Mouse (Mus musculus): ENCODE results near the gene Iffo2. TPM values are rescaled to one million over a fixed set of nuclear protein-coding genes. Genes with fewer than 3 reads are reported as not detected.

The Iffo2 gene
- total RNA-seq, 2 experiments from 2014 or later: 15.7 to 17.5 TPM

DNA sequence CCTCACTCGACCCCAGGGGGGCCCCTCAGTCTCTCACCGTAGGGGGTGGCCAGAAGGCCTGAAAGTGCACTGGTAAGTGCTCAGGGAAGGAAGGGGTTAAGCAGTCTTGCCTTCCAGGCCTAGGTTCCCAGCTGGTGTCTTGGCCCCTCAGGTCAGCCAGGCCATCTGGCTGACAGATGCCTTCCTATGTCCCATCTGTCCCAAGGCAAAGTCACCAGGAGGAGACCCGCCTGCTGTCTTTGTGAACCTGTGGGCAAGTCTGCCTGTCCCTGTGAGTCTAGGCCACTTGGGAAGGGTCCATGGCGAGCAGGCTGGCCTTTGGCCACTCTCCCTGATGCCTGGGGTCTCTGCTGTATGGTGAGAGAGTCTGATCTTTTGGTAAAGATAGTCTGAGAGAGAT lies 60.1 kb downstream of the Iffo2 start:
- no peak overlapping the region for H3K27ac ChIP-seq
- no peak overlapping the region for H3K4me3 ChIP-seq
- no peak for DNase-seq (ENCODE audit: low spot score in 2 of 2)
- TF ChIP-seq CTCF (conservative IDR thresholded peaks at IDR 0.05): no peak

GRCm38 (mm10) chr4:139592895-139593294 lies 62.5 kb downstream of the Iffo2 start:
- no peak for DNase-seq (ENCODE audit: low spot score in 2 of 2)
- H3K27ac ChIP-seq: no peak overlapping the region
- no peak overlapping the region for H3K4me3 ChIP-seq
- no peak for TF ChIP-seq CTCF (conservative IDR thresholded peaks at IDR 0.05)

DNA sequence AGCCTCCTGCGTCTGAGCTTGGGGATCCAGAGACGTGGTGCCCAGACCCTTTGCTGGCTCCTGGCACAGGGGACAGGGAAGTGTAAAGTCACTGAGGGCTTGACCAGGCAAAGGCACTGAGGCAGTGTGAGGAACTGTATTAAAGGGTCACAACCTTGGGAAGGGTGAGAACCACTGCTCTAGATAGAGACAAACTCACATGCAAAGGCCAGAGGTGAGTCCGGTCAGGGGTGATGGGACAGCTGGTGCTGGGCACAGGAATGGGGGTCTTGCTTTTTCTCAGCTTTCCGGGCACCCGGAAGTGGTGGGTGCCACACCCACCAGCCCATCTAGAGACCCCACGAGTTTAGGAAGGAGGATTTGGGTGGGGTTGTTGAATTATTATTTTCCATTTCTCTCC lies 63.0 kb downstream of the Iffo2 start:
- no peak overlapping the region for H3K4me3 ChIP-seq
- DNase-seq (ENCODE audit: low spot score in 2 of 2): no peak
- no peak overlapping the region for H3K27ac ChIP-seq
- no peak for TF ChIP-seq CTCF (conservative IDR thresholded peaks at IDR 0.05)

GRCm38 (mm10) chr4:139594062-139594461 lies 63.7 kb downstream of the Iffo2 start:
- no peak overlapping the region for H3K4me3 ChIP-seq
- DNase-seq (ENCODE audit: low spot score in 2 of 2): no peak
- 0 out of 2 replicates have a peak overlapping the region, but pooled peaks have one; percentile 25 for H3K27ac ChIP-seq
- peak; percentile 56 for TF ChIP-seq CTCF (conservative IDR thresholded peaks at IDR 0.05)

DNA sequence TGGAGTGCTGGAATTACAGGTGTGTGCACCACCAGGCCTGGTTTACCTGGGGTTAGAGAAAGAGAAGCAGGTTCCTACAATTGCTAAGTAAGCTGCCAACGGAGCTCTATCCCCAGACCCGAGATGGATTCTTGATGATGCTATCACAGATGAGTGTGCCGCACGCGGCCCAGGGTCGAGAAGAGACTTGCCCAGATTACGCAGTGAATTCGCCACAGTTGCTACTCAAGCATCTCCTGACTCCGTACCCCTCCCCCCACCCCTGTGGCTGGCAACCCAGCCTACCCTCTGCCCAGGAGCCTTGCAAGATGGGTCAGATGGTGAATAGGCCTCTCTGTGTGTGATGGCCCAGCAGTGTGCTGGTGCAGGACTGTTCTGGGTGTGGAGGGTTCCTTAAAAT lies 66.4 kb downstream of the Iffo2 start:
- TF ChIP-seq CTCF (conservative IDR thresholded peaks at IDR 0.05): no peak
- Histone ChIP-seq H3K4me3 (no peak overlapping the region), H3K27ac (no peak overlapping the region)
- DNase-seq (ENCODE audit: low spot score in 2 of 2): no peak

- Histone ChIP-seq H3K4me3 (no peak overlapping the region), H3K27ac (peak overlapping the region; percentile 72)
- no peak for DNase-seq (ENCODE audit: low spot score in 2 of 2)
- no peak for TF ChIP-seq CTCF (conservative IDR thresholded peaks at IDR 0.05)
Measured at GRCm38 (mm10) chr4:139597286-139598284, 67.2 kb downstream of the Iffo2 start.

DNA sequence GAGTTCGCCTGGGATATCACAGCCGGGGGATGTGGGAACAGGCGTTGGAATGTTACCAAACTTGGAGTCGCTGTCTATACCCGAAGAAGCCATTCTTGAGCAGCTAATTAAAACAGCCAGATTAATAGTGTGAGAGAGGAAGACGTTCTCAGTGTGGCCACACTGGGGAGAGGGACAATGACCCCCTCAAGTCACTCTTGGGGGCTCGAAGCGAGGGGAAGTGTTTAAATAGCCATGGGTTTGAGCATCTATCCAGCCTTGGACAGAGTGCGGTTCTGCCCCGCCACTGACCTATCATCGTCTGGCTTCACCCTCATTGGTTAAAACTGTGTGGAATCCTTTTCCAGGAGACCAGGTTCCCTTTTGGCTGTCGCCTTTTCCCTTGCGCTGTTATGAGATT lies 68.0 kb downstream of the Iffo2 start:
- DNase-seq (ENCODE audit: low spot score in 2 of 2): no peak
- Histone ChIP-seq H3K27ac (peak overlapping the region; percentile 72), H3K4me3 (no peak overlapping the region)
- TF ChIP-seq CTCF (conservative IDR thresholded peaks at IDR 0.05): no peak

GRCm38 (mm10) chr4:139598950-139599518 lies 68.7 kb downstream of the Iffo2 start:
- TF ChIP-seq CTCF (conservative IDR thresholded peaks at IDR 0.05): 0 out of 2 replicates have a peak, but pooled peaks have one; percentile 25
- H3K4me3 ChIP-seq: peak overlapping the region; percentile 31
- peak in 1 of 2 experiments; percentile 58 for DNase-seq (ENCODE audit: low spot score in 2 of 2)
- H3K27ac ChIP-seq: peak overlapping the region; percentile 72; the same call in 1 of the 2 replicates

DNA sequence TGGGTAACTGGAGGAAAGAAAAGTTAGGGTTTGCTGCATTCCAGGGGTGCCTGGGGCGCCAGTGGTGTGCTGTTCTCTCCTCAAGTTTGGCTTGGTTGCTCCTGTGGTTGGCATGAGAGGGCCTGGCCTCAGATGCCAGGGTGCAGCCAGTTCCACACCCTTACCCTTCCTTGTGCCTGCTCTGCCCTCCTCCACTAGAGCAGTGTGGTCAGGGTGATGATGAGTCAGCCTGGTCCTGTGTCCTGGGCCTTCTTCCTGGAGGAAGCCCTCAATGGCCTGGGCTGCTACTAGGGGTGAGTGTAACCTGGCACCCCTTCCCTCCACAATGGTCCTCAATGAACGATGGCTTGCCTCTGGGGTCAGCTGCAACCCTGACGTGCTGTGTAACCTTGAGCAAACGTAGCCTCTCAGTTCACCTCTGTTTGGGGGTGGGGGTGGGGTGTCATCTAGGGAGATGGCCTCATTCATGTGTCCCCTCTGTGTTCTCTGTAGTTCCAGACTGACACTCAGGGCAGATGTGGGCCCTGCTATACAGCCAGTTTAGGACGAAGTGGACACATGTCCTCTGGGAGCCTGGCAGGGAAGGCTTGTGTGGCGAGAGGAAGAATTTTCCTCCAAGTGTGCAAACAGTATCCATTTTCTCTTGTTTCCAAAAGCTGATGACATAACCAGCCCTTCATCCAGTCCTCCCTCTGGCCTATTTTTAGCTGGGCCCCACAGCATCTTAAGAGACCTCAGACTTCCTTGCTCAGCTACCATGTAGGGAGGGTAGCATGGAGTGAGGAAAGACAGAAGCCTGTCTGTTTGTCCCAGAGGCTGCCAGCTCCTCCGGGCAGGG lies 71.4 kb downstream of the Iffo2 start:
- no peak for TF ChIP-seq CTCF (conservative IDR thresholded peaks at IDR 0.05)
- DNase-seq (ENCODE audit: low spot score in 2 of 2): no peak
- H3K4me3 ChIP-seq: no peak overlapping the region
- peak overlapping the region; percentile 48 for H3K27ac ChIP-seq

GRCm38 (mm10) chr4:139602357-139603244 lies 72.3 kb downstream of the Iffo2 start, which contains the start of gene Gm21969:
Gene Gm21969 (plus strand): TSS chr4:139603186.
- Histone ChIP-seq H3K27ac (peak within 1 kb of the TSS; percentile 43), H3K4me3 (no peak within 1 kb of the TSS)
- peak in 1 of 2 experiments; percentile 70 for DNase-seq (ENCODE audit: low spot score in 2 of 2)
- TF ChIP-seq CTCF (conservative IDR thresholded peaks at IDR 0.05): peak; percentile 97

DNA sequence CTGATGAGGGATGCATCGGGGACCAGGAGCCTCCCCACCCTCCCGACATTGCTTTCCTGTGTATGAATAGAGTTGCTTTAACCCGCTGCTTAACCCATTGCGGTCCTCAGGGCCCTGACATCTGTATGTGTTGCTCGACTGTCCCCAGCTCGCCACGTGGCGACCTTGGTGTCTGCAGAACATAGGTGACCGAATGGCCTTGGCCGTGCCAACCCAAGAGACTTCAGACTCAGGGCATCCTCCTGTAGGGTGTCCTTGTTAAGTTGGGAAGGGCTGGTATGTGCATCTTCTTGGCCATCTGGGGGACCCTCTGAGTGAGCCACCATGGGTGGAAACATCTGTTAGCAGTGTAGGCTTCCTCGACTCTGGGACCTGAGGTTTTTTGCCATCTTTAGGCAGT lies 74.9 kb downstream of the Iffo2 start:
- no peak for TF ChIP-seq CTCF (conservative IDR thresholded peaks at IDR 0.05)
- no peak overlapping the region for H3K27ac ChIP-seq
- no peak overlapping the region for H3K4me3 ChIP-seq
- DNase-seq (ENCODE audit: low spot score in 2 of 2): no peak

DNA sequence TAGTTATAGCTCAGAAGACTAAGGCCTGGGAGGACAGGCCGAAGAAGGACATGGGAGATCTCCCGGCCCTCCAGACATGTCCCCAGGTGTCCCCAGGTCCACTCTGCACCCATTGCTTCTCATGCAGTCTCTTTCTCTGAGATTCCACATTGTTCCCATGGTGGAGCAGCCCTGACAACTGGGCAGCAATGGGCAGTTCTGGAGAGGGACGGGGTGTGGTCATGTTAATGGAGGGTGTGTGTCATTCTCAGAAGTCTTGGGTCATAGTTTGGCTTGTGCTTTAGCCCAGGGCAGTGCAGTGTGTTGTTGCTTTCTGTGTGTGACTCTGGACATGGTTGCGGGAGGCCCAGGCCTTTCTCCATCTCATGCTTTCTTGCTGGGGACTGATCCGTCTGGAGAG lies 76.4 kb downstream of the Iffo2 start:
- no peak for TF ChIP-seq CTCF (conservative IDR thresholded peaks at IDR 0.05)
- no peak for DNase-seq (ENCODE audit: low spot score in 2 of 2)
- no peak overlapping the region for H3K4me3 ChIP-seq
- no peak overlapping the region for H3K27ac ChIP-seq

Data from layer of hippocampus, adult 2 months (tissue).